Mouse (Mus musculus) liver, postnatal 0 days (tissue): Measurements from ENCODE around the gene Wdr82. TPM values are rescaled to one million over a fixed set of nuclear protein-coding genes. Genes with fewer than 3 reads are reported as not detected.

Experiments used
- ATAC-seq: fragments of 200-750 bp; cut with Nextera tagmentation; 2 replicates; pipeline ENCODE4 v1.8.0; 2017; ENCODE audit warnings: mild to moderate bottlenecking, moderate library complexity
- DNase-seq: peaks from one replicate; pipeline ENCODE4 v3.0.0-alpha.2; 2016
- H3K27ac ChIP-seq: fragments of 300-500 bp; sonication (generic); 2 replicates; pipeline ENCODE4 v1.5.1; 2014; ENCODE audit warnings: antibody characterized with exemption, moderate library complexity, mild to moderate bottlenecking, low read depth
- H3K27me3 ChIP-seq: fragments of 300-500 bp; sonication (generic); 2 replicates; pipeline ENCODE4 v1.6.1; 2014; ENCODE audit warnings: low read length, control low read depth, mixed read lengths; ENCODE audit not compliant: insufficient read depth
- H3K36me3 ChIP-seq: fragments of 300-500 bp; sonication (generic); replicated peaks from 2 replicates; pipeline ENCODE4 v1.6.1; 2014; ENCODE audit warnings: mild to moderate bottlenecking, control low read depth, low read length, moderate library complexity, mixed read lengths; ENCODE audit not compliant: insufficient read depth
- H3K4me1 ChIP-seq: fragments of 300-500 bp; sonication (generic); 2 replicates; pipeline ENCODE4 v1.6.1; 2014; ENCODE audit warnings: antibody characterized with exemption, mild to moderate bottlenecking, control low read depth; ENCODE audit not compliant: insufficient read depth
- H3K4me2 ChIP-seq: fragments of 300-500 bp; sonication (generic); 2 replicates; pipeline ENCODE4 v1.6.1; 2014; ENCODE audit warnings: low read depth, mild to moderate bottlenecking, low read length, moderate library complexity, mixed read lengths
- H3K4me3 ChIP-seq: fragments of 300-500 bp; sonication (generic); 2 replicates; pipeline ENCODE4 v1.5.1; 2014; ENCODE audit warnings: low read depth, low read length
- H3K9ac ChIP-seq: fragments of 300-500 bp; sonication (generic); replicated peaks from 2 replicates; pipeline ENCODE4 v1.6.1; 2014; ENCODE audit warnings: mild to moderate bottlenecking, moderate library complexity
- H3K9me3 ChIP-seq: fragments of 300-500 bp; sonication (generic); 2 replicates; pipeline ENCODE4 v1.6.1; 2016; ENCODE audit warnings: mild to moderate bottlenecking, control low read depth, low read length, mixed read lengths
- CTCF ChIP-seq: sonication (generic); IDR thresholded peaks from 2 replicates; pipeline ENCODE4 v1.5.1; 2016; ENCODE audit warnings: antibody characterized with exemption, low read depth
- EP300 ChIP-seq: IDR thresholded peaks from 2 replicates; pipeline ENCODE4 v1.6.1; 2016; ENCODE audit warnings: antibody characterized with exemption, low read depth, mild to moderate bottlenecking
- WGBS: fragments of 180-500 bp; shearing (Covaris S2); extraction: QIAGEN DNeasy Blood & Tissue Kit; methylation state at CpG from one replicate; pipeline ENCODE4 v1.1.7; 2014; ENCODE audit not compliant: insufficient replicate concordance; 5-methylcytosine and 5-hydroxymethylcytosine counted together
- polyA plus RNA-seq: library from polyadenylated mRNA; unstranded; fragments of >200 nt; fragmentation: Nextera tagmentation; extraction: Ambion mirVana; gene quantifications from 2 replicates; pipeline ENCODE4 v1.2.1, GENCODE M21; 2015

The Wdr82 gene
- polyA plus RNA-seq, 1 experiment from 2014 or later = 5.7 TPM

GRCm38 (mm10) chr9:106183996-106184395 lies 13.3 kb downstream of the Wdr82 start:
- peaks cover 97% of the 10 kb centered on the region for H3K36me3 ChIP-seq
- no peak overlapping the region for H3K4me2 ChIP-seq
- no peaks in the 10 kb centered on the region for H3K27me3 ChIP-seq
- DNase-seq (no peak), ATAC-seq (no peak)
- H3K9me3 ChIP-seq = no peaks in the 10 kb centered on the region
- H3K27ac ChIP-seq = no peak overlapping the region
- H3K9ac ChIP-seq = no peak overlapping the region
- TF ChIP-seq CTCF (no peak), EP300 (no peak)
- H3K4me3 ChIP-seq = no peak overlapping the region
- 87% methylated on average over 5 of the region's 5 CpGs for WGBS
- H3K4me1 ChIP-seq = no peaks in the 10 kb centered on the region

DNA sequence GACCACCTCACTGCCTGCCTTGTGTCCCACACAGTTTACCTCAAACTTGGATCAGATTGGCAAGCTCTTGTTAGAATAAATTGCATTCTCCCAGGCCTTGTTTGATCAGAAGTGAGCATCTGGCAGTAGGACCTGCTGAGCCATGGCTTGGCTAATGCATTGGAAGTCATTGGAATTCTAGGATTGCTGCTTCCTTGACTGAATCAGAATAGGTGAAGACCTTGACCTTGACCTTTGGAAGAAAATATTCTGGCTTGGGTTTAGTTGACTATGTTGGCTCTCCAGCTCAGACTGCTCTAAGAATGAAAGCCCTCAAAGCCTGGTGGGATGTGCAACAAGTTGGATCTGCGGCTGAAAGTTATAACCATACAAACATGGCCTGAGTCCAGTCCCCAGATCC lies 20.6 kb downstream of the Wdr82 start:
- WGBS = 86% methylated on average over 1 of the region's 1 CpGs
- H3K27me3 ChIP-seq = no peaks in the 10 kb centered on the region
- no peak for TF ChIP-seq CTCF
- TF ChIP-seq EP300 = no peak
- no peak for ATAC-seq
- H3K4me3 ChIP-seq = no peak overlapping the region
- peaks cover 63% of the 10 kb centered on the region for H3K36me3 ChIP-seq
- DNase-seq = no peak
- H3K9me3 ChIP-seq = no peaks in the 10 kb centered on the region
- peaks cover 9% of the 10 kb centered on the region for H3K4me1 ChIP-seq
- H3K27ac ChIP-seq = no peak overlapping the region
- H3K9ac ChIP-seq = no peak overlapping the region
- no peak overlapping the region for H3K4me2 ChIP-seq

GRCm38 (mm10) chr9:106192024-106192423 lies 21.3 kb downstream of the Wdr82 start:
- ATAC-seq (no peak), DNase-seq (no peak)
- H3K27ac ChIP-seq = peak overlapping the region; percentile 41; the same call in 1 of the 2 replicates
- H3K9ac ChIP-seq = no peak overlapping the region
- no peak overlapping the region for H3K4me2 ChIP-seq
- no peak overlapping the region for H3K4me3 ChIP-seq
- H3K9me3 ChIP-seq = no peaks in the 10 kb centered on the region
- TF ChIP-seq EP300 = no peak
- TF ChIP-seq CTCF = no peak
- WGBS = 86% methylated on average over 8 of the region's 8 CpGs
- peaks cover 9% of the 10 kb centered on the region for H3K4me1 ChIP-seq
- peaks cover 59% of the 10 kb centered on the region for H3K36me3 ChIP-seq
- no peaks in the 10 kb centered on the region for H3K27me3 ChIP-seq

GRCm38 (mm10) chr9:106192998-106193397 lies 22.3 kb downstream of the Wdr82 start:
- Histone ChIP-seq H3K36me3 (peaks cover 50% of the 10 kb centered on the region), H3K27ac (peak overlapping the region; percentile 41; the same call in 1 of the 2 replicates)

GRCm38 (mm10) chr9:106193930-106194807 lies 23.4 kb downstream of the Wdr82 start:
- Histone ChIP-seq H3K4me1 (peaks cover 20% of the 10 kb centered on the region), H3K36me3 (peaks cover 39% of the 10 kb centered on the region), H3K4me2 (no peak overlapping the region), H3K9ac (no peak overlapping the region), H3K9me3 (no peaks in the 10 kb centered on the region), H3K4me3 (no peak overlapping the region), H3K27me3 (no peaks in the 10 kb centered on the region), H3K27ac (no peak overlapping the region)
- WGBS = 80% methylated on average over 8 of the region's 8 CpGs
- TF ChIP-seq CTCF = no peak
- no peak for TF ChIP-seq EP300
- no peak for ATAC-seq
- DNase-seq = no peak

More at GRCm38 (mm10) chr9:106192998-106193397, 22.3 kb downstream of the Wdr82 start:
- H3K4me3 ChIP-seq = no peak overlapping the region
- H3K9me3 ChIP-seq = no peaks in the 10 kb centered on the region
- TF ChIP-seq CTCF (no peak), EP300 (no peak)
- ATAC-seq (peak; percentile 28; the same call in 1 of the 2 replicates), DNase-seq (peak; percentile 38)
- peaks cover 11% of the 10 kb centered on the region for H3K4me1 ChIP-seq
- H3K27me3 ChIP-seq = no peaks in the 10 kb centered on the region
- no peak overlapping the region for H3K9ac ChIP-seq
- no peak overlapping the region for H3K4me2 ChIP-seq
- WGBS = 45% methylated on average over 1 of the region's 1 CpGs

DNA sequence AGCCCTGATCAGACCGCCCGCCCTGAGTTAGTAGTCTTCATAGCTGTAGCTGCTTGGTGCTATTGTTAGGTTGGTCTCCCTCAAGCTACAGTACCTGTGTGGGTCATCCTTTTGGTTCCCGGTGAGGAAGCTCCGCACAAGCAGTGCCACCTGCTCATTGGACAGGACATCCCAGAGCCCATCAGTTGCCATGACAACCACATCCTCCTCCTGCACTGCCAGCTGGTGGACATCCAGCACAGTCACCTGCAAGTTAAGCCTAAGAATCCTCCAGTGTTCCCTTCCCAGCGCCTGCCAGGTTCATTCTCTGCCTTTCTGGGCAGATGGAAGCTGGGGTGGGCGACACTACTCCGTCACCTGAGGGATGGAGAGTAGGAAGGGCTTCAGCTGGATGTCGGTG lies 25.0 kb downstream of the Wdr82 start:
- no peak for DNase-seq
- Histone ChIP-seq H3K4me3 (no peak overlapping the region), H3K36me3 (peaks cover 24% of the 10 kb centered on the region), H3K27me3 (no peaks in the 10 kb centered on the region), H3K9ac (no peak overlapping the region), H3K4me2 (no peak overlapping the region), H3K9me3 (no peaks in the 10 kb centered on the region), H3K4me1 (peaks cover 30% of the 10 kb centered on the region), H3K27ac (no peak overlapping the region)
- ATAC-seq = no peak
- no peak for TF ChIP-seq EP300
- no peak for TF ChIP-seq CTCF
- 90% methylated on average over 8 of the region's 8 CpGs for WGBS
